Mouse (Mus musculus): Measurements from ENCODE around the gene Thsd4. TPM values are rescaled to one million over a fixed set of nuclear protein-coding genes. Genes with fewer than 3 reads are reported as not detected.

Gene Thsd4
- polyA plus RNA-seq, 1 experiment: 4.3 TPM

GRCm38 (mm10) chr9:60218396-60218795 is 303.4 kb downstream of the Thsd4 start:
- H3K27me3 ChIP-seq (ENCODE audit: control insufficient read depth, insufficient read depth, low read length): no peaks in the 10 kb centered on the region
- H3K4me3 ChIP-seq (ENCODE audit: control insufficient read depth, insufficient read depth, low read length): no peak overlapping the region
- no peaks in the 10 kb centered on the region for H3K36me3 ChIP-seq (ENCODE audit: control insufficient read depth, insufficient read depth, low read length)
- no peaks in the 10 kb centered on the region for H3K4me1 ChIP-seq (replicated peaks; ENCODE audit: control insufficient read depth, insufficient read depth, low read length)
- 7% methylated on average over 6 of the region's 6 CpGs for WGBS
- no peak for DNase-seq
- H3K27ac ChIP-seq (ENCODE audit: control insufficient read depth, insufficient read depth, low read length): no peak overlapping the region
- TF ChIP-seq POLR2A (IDR thresholded peaks at IDR 0.05; ENCODE audit: control insufficient read depth, extremely low read depth, insufficient read depth, low read length, poor library complexity): no peak
- no peak for TF ChIP-seq CTCF (IDR thresholded peaks at IDR 0.05; ENCODE audit: borderline replicate concordance, control insufficient read depth, extremely low read depth, insufficient read depth, low read length, poor library complexity)

GRCm38 (mm10) chr9:60216029-60216428 is 305.8 kb downstream of the Thsd4 start:
- no peak for TF ChIP-seq POLR2A (IDR thresholded peaks at IDR 0.05; ENCODE audit: control insufficient read depth, extremely low read depth, insufficient read depth, low read length, poor library complexity)
- TF ChIP-seq CTCF (IDR thresholded peaks at IDR 0.05; ENCODE audit: borderline replicate concordance, control insufficient read depth, extremely low read depth, insufficient read depth, low read length, poor library complexity): no peak
- Histone ChIP-seq H3K27ac (ENCODE audit: control insufficient read depth, insufficient read depth, low read length) (no peak overlapping the region), H3K27me3 (ENCODE audit: control insufficient read depth, insufficient read depth, low read length) (no peaks in the 10 kb centered on the region), H3K4me3 (ENCODE audit: control insufficient read depth, insufficient read depth, low read length) (no peak overlapping the region), H3K36me3 (ENCODE audit: control insufficient read depth, insufficient read depth, low read length) (no peaks in the 10 kb centered on the region), H3K4me1 (replicated peaks; ENCODE audit: control insufficient read depth, insufficient read depth, low read length) (no peaks in the 10 kb centered on the region)
- 94% methylated on average over 6 of the region's 6 CpGs for WGBS
- no peak for DNase-seq

DNA sequence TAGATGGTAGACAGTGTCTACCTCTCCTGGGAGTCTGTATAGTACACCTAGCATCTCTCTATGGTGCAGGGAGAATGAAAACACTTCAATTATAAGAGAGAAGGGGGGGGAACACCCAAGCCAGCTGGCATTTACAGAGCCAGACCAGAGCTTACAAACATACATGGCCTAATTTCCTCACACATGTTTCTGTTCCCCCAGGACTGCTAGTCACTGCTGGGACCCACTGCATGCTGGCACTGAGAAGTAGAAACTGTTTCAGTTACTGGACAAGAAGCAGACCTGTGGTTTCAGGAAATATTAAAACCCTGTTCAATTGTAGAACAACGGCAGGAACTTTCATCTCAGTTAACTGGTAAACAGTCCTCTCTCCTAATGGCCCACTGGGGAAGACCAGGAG is 308.7 kb downstream of the Thsd4 start:
- 25% methylated on average over 1 of the region's 1 CpGs for WGBS
- Histone ChIP-seq H3K4me1 (replicated peaks; ENCODE audit: control insufficient read depth, insufficient read depth, low read length) (no peaks in the 10 kb centered on the region), H3K27ac (ENCODE audit: control insufficient read depth, insufficient read depth, low read length) (no peak overlapping the region), H3K27me3 (ENCODE audit: control insufficient read depth, insufficient read depth, low read length) (no peaks in the 10 kb centered on the region), H3K4me3 (ENCODE audit: control insufficient read depth, insufficient read depth, low read length) (no peak overlapping the region), H3K36me3 (ENCODE audit: control insufficient read depth, insufficient read depth, low read length) (no peaks in the 10 kb centered on the region)
- no peak for DNase-seq
- no peak for TF ChIP-seq POLR2A (IDR thresholded peaks at IDR 0.05; ENCODE audit: control insufficient read depth, extremely low read depth, insufficient read depth, low read length, poor library complexity)
- TF ChIP-seq CTCF (IDR thresholded peaks at IDR 0.05; ENCODE audit: borderline replicate concordance, control insufficient read depth, extremely low read depth, insufficient read depth, low read length, poor library complexity): no peak

GRCm38 (mm10) chr9:60208843-60209242 is 313.0 kb downstream of the Thsd4 start:
- 98% methylated on average over 1 of the region's 1 CpGs for WGBS
- DNase-seq: no peak
- Histone ChIP-seq H3K27me3 (ENCODE audit: control insufficient read depth, insufficient read depth, low read length) (no peaks in the 10 kb centered on the region), H3K4me3 (ENCODE audit: control insufficient read depth, insufficient read depth, low read length) (no peak overlapping the region), H3K36me3 (ENCODE audit: control insufficient read depth, insufficient read depth, low read length) (no peaks in the 10 kb centered on the region), H3K4me1 (replicated peaks; ENCODE audit: control insufficient read depth, insufficient read depth, low read length) (no peaks in the 10 kb centered on the region), H3K27ac (ENCODE audit: control insufficient read depth, insufficient read depth, low read length) (no peak overlapping the region)
- TF ChIP-seq CTCF (IDR thresholded peaks at IDR 0.05; ENCODE audit: borderline replicate concordance, control insufficient read depth, extremely low read depth, insufficient read depth, low read length, poor library complexity): no peak
- TF ChIP-seq POLR2A (IDR thresholded peaks at IDR 0.05; ENCODE audit: control insufficient read depth, extremely low read depth, insufficient read depth, low read length, poor library complexity): no peak

- Histone ChIP-seq H3K4me1 (replicated peaks; ENCODE audit: control insufficient read depth, insufficient read depth, low read length) (no peaks in the 10 kb centered on the region), H3K36me3 (ENCODE audit: control insufficient read depth, insufficient read depth, low read length) (no peaks in the 10 kb centered on the region), H3K27ac (ENCODE audit: control insufficient read depth, insufficient read depth, low read length) (no peak overlapping the region), H3K4me3 (ENCODE audit: control insufficient read depth, insufficient read depth, low read length) (no peak overlapping the region), H3K27me3 (ENCODE audit: control insufficient read depth, insufficient read depth, low read length) (no peaks in the 10 kb centered on the region)
- DNase-seq: no peak
- TF ChIP-seq POLR2A (IDR thresholded peaks at IDR 0.05; ENCODE audit: control insufficient read depth, extremely low read depth, insufficient read depth, low read length, poor library complexity): no peak
- TF ChIP-seq CTCF (IDR thresholded peaks at IDR 0.05; ENCODE audit: borderline replicate concordance, control insufficient read depth, extremely low read depth, insufficient read depth, low read length, poor library complexity): no peak
- 91% methylated on average over 7 of the region's 7 CpGs for WGBS
Observed at GRCm38 (mm10) chr9:60203141-60203540, 318.7 kb downstream of the Thsd4 start.

DNA sequence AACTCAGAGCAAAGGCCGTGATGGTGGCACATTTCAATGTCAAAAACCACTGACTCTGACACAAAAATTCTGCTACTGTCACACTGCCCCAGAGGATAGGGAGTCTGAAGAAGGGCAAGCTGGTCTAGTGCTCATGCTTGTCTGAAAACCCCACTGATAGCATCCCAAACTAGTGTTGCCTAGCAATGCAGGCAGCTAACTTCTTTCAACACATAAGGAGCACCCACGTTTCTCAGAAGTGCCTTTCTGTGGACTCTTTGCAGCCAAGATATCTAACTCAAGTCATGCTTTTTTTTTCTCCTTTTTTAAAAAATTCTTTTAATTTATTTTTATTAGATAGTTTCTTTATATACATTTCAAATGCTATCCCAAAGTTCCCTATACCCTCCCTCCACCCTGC is 321.4 kb downstream of the Thsd4 start:
- Histone ChIP-seq H3K27ac (ENCODE audit: control insufficient read depth, insufficient read depth, low read length) (no peak overlapping the region), H3K4me3 (ENCODE audit: control insufficient read depth, insufficient read depth, low read length) (no peak overlapping the region), H3K36me3 (ENCODE audit: control insufficient read depth, insufficient read depth, low read length) (no peaks in the 10 kb centered on the region), H3K27me3 (ENCODE audit: control insufficient read depth, insufficient read depth, low read length) (no peaks in the 10 kb centered on the region), H3K4me1 (replicated peaks; ENCODE audit: control insufficient read depth, insufficient read depth, low read length) (no peaks in the 10 kb centered on the region)
- DNase-seq: no peak
- 96% methylated on average over 2 of the region's 2 CpGs for WGBS
- no peak for TF ChIP-seq POLR2A (IDR thresholded peaks at IDR 0.05; ENCODE audit: control insufficient read depth, extremely low read depth, insufficient read depth, low read length, poor library complexity)
- no peak for TF ChIP-seq CTCF (IDR thresholded peaks at IDR 0.05; ENCODE audit: borderline replicate concordance, control insufficient read depth, extremely low read depth, insufficient read depth, low read length, poor library complexity)

- Histone ChIP-seq H3K4me3 (ENCODE audit: control insufficient read depth, insufficient read depth, low read length) (no peak overlapping the region), H3K27ac (ENCODE audit: control insufficient read depth, insufficient read depth, low read length) (no peak overlapping the region), H3K4me1 (replicated peaks; ENCODE audit: control insufficient read depth, insufficient read depth, low read length) (no peaks in the 10 kb centered on the region), H3K36me3 (ENCODE audit: control insufficient read depth, insufficient read depth, low read length) (no peaks in the 10 kb centered on the region), H3K27me3 (ENCODE audit: control insufficient read depth, insufficient read depth, low read length) (no peaks in the 10 kb centered on the region)
- WGBS: 94% methylated on average over 12 of the region's 12 CpGs
- TF ChIP-seq POLR2A (IDR thresholded peaks at IDR 0.05; ENCODE audit: control insufficient read depth, extremely low read depth, insufficient read depth, low read length, poor library complexity): no peak
- TF ChIP-seq CTCF (IDR thresholded peaks at IDR 0.05; ENCODE audit: borderline replicate concordance, control insufficient read depth, extremely low read depth, insufficient read depth, low read length, poor library complexity): no peak
- DNase-seq: no peak
Observed at GRCm38 (mm10) chr9:60198530-60199200, 323.2 kb downstream of the Thsd4 start.
